Mouse (Mus musculus) cortical plate, adult 2 months (tissue): ENCODE data around the gene Ppp1r1b.

ENCODE experiments used
- CTCF ChIP-seq: fragments of 200-500 bp; IDR thresholded peaks from 2 replicates; pipeline ENCODE4 v1.5.1; 2011; ENCODE audit warnings: mild to moderate bottlenecking, control low read depth, low read length; ENCODE audit not compliant: insufficient read depth; ENCODE audit errors: extremely low read depth
- POLR2A ChIP-seq: fragments of 200-500 bp; IDR thresholded peaks from 2 replicates; pipeline ENCODE4 v1.6.1; 2011; ENCODE audit warnings: mild to moderate bottlenecking, low read length, control low read depth; ENCODE audit not compliant: insufficient read depth; ENCODE audit errors: extremely low read depth

GRCm38 (mm10) chr11:98342000-98342945 is 5.9 kb upstream of the Ppp1r1b start:
- TF ChIP-seq POLR2A (no peak), CTCF (peak; percentile 100)
